Mouse (Mus musculus): ENCODE measurements around the gene Hacd2. TPM values are rescaled to one million over a fixed set of nuclear protein-coding genes. Genes with fewer than 3 reads are reported as not detected.

Gene Hacd2
- polyA plus RNA-seq, 1 experiment: 10.6 TPM

GRCm38 (mm10) chr16:34986211-34986825 is 35.9 kb upstream of the Hacd2 start:
- Histone ChIP-seq H3K27ac (ENCODE audit: control insufficient read depth, insufficient read depth, low read depth, low read length, poor library complexity) (no peak overlapping the region), H3K4me1 (ENCODE audit: control insufficient read depth, insufficient read depth, low read length) (no peaks in the 10 kb centered on the region), H3K4me3 (replicated peaks; ENCODE audit: control insufficient read depth, low read depth, low read length) (no peak overlapping the region)
- WGBS: 59% methylated on average over 13 of the region's 13 CpGs
- no peak for TF ChIP-seq CTCF (IDR thresholded peaks at IDR 0.05; ENCODE audit: control insufficient read depth, insufficient read depth, low read length)
- no peak for TF ChIP-seq POLR2A (IDR thresholded peaks at IDR 0.05; ENCODE audit: borderline replicate concordance, control insufficient read depth, low read depth, low read length)

GRCm38 (mm10) chr16:34991365-34991764 is 30.9 kb upstream of the Hacd2 start:
- Histone ChIP-seq H3K4me3 (replicated peaks; ENCODE audit: control insufficient read depth, low read depth, low read length) (no peak overlapping the region), H3K27ac (ENCODE audit: control insufficient read depth, insufficient read depth, low read depth, low read length, poor library complexity) (no peak overlapping the region), H3K4me1 (ENCODE audit: control insufficient read depth, insufficient read depth, low read length) (no peaks in the 10 kb centered on the region)
- no peak for TF ChIP-seq POLR2A (IDR thresholded peaks at IDR 0.05; ENCODE audit: borderline replicate concordance, control insufficient read depth, low read depth, low read length)
- no peak for TF ChIP-seq CTCF (IDR thresholded peaks at IDR 0.05; ENCODE audit: control insufficient read depth, insufficient read depth, low read length)
- WGBS: 65% methylated on average over 3 of the region's 3 CpGs

- WGBS: 84% methylated on average over 5 of the region's 5 CpGs
These were observed 29.4 kb upstream of the Hacd2 start for GRCm38 (mm10) chr16:34992854-34993253.

GRCm38 (mm10) chr16:34993694-34994330 is 28.4 kb upstream of the Hacd2 start:
- TF ChIP-seq POLR2A (IDR thresholded peaks at IDR 0.05; ENCODE audit: borderline replicate concordance, control insufficient read depth, low read depth, low read length): no peak
- no peak for TF ChIP-seq CTCF (IDR thresholded peaks at IDR 0.05; ENCODE audit: control insufficient read depth, insufficient read depth, low read length)
- H3K27ac ChIP-seq (ENCODE audit: control insufficient read depth, insufficient read depth, low read depth, low read length, poor library complexity): no peak overlapping the region
- no peak overlapping the region for H3K4me3 ChIP-seq (replicated peaks; ENCODE audit: control insufficient read depth, low read depth, low read length)
- peaks cover under 1% of the 10 kb centered on the region for H3K4me1 ChIP-seq (ENCODE audit: control insufficient read depth, insufficient read depth, low read length)
- WGBS: 86% methylated on average over 10 of the region's 10 CpGs

More at GRCm38 (mm10) chr16:34992854-34993253, 29.4 kb upstream of the Hacd2 start:
- TF ChIP-seq CTCF (IDR thresholded peaks at IDR 0.05; ENCODE audit: control insufficient read depth, insufficient read depth, low read length) (no peak), POLR2A (IDR thresholded peaks at IDR 0.05; ENCODE audit: borderline replicate concordance, control insufficient read depth, low read depth, low read length) (no peak)
- Histone ChIP-seq H3K4me1 (ENCODE audit: control insufficient read depth, insufficient read depth, low read length) (no peaks in the 10 kb centered on the region), H3K27ac (ENCODE audit: control insufficient read depth, insufficient read depth, low read depth, low read length, poor library complexity) (no peak overlapping the region), H3K4me3 (replicated peaks; ENCODE audit: control insufficient read depth, low read depth, low read length) (no peak overlapping the region)

- no peak overlapping the region for H3K4me3 ChIP-seq (replicated peaks; ENCODE audit: control insufficient read depth, low read depth, low read length)
- 90% methylated on average over 9 of the region's 9 CpGs for WGBS
- peaks cover 1% of the 10 kb centered on the region for H3K4me1 ChIP-seq (ENCODE audit: control insufficient read depth, insufficient read depth, low read length)
- no peak for TF ChIP-seq POLR2A (IDR thresholded peaks at IDR 0.05; ENCODE audit: borderline replicate concordance, control insufficient read depth, low read depth, low read length)
- TF ChIP-seq CTCF (IDR thresholded peaks at IDR 0.05; ENCODE audit: control insufficient read depth, insufficient read depth, low read length): no peak
- no peak overlapping the region for H3K27ac ChIP-seq (ENCODE audit: control insufficient read depth, insufficient read depth, low read depth, low read length, poor library complexity)
These were observed 27.5 kb upstream of the Hacd2 start for GRCm38 (mm10) chr16:34994641-34995141.

GRCm38 (mm10) chr16:34996133-34996532 is 26.1 kb upstream of the Hacd2 start:
- TF ChIP-seq POLR2A (IDR thresholded peaks at IDR 0.05; ENCODE audit: borderline replicate concordance, control insufficient read depth, low read depth, low read length) (no peak), CTCF (IDR thresholded peaks at IDR 0.05; ENCODE audit: control insufficient read depth, insufficient read depth, low read length) (no peak)
- WGBS: 27% methylated on average over 5 of the region's 5 CpGs
- no peak overlapping the region for H3K27ac ChIP-seq (ENCODE audit: control insufficient read depth, insufficient read depth, low read depth, low read length, poor library complexity)

GRCm38 (mm10) chr16:34997052-34997451 is 25.2 kb upstream of the Hacd2 start:
- peaks cover 1% of the 10 kb centered on the region for H3K4me1 ChIP-seq (ENCODE audit: control insufficient read depth, insufficient read depth, low read length)
- 76% methylated on average over 4 of the region's 4 CpGs for WGBS
- H3K27ac ChIP-seq (ENCODE audit: control insufficient read depth, insufficient read depth, low read depth, low read length, poor library complexity): no peak overlapping the region
- no peak for TF ChIP-seq POLR2A (IDR thresholded peaks at IDR 0.05; ENCODE audit: borderline replicate concordance, control insufficient read depth, low read depth, low read length)
- TF ChIP-seq CTCF (IDR thresholded peaks at IDR 0.05; ENCODE audit: control insufficient read depth, insufficient read depth, low read length): no peak
- H3K4me3 ChIP-seq (replicated peaks; ENCODE audit: control insufficient read depth, low read depth, low read length): no peak overlapping the region

More at GRCm38 (mm10) chr16:34996133-34996532, 26.1 kb upstream of the Hacd2 start:
- Histone ChIP-seq H3K4me1 (ENCODE audit: control insufficient read depth, insufficient read depth, low read length) (peaks cover 1% of the 10 kb centered on the region), H3K4me3 (replicated peaks; ENCODE audit: control insufficient read depth, low read depth, low read length) (no peak overlapping the region)

- Histone ChIP-seq H3K27ac (ENCODE audit: control insufficient read depth, insufficient read depth, low read depth, low read length, poor library complexity) (no peak overlapping the region), H3K4me1 (ENCODE audit: control insufficient read depth, insufficient read depth, low read length) (peaks cover 1% of the 10 kb centered on the region), H3K4me3 (replicated peaks; ENCODE audit: control insufficient read depth, low read depth, low read length) (no peak overlapping the region)
- 78% methylated on average over 10 of the region's 10 CpGs for WGBS
- TF ChIP-seq CTCF (IDR thresholded peaks at IDR 0.05; ENCODE audit: control insufficient read depth, insufficient read depth, low read length) (no peak), POLR2A (IDR thresholded peaks at IDR 0.05; ENCODE audit: borderline replicate concordance, control insufficient read depth, low read depth, low read length) (no peak)
These were observed 24.7 kb upstream of the Hacd2 start for GRCm38 (mm10) chr16:34997576-34997975.
